Mouse (Mus musculus) left cerebral cortex, adult 11 months (tissue): ENCODE results near the gene Slamf9.

ENCODE experiments used
- DNase-seq: peaks from one replicate; pipeline ENCODE4 v3.0.0; 2022; ENCODE audit warnings: low spot score

Gene Slamf9

GRCm38 (mm10) chr1:172475054-172475741, at the start of gene Slamf9:
Gene Slamf9 (plus strand): TSS chr1:172475358.
- DNase-seq: no peak

- DNase-seq: no peak
These were observed 48.7 kb upstream of the Slamf9 start for GRCm38 (mm10) chr1:172426419-172426818.

GRCm38 (mm10) chr1:172427841-172428240, 47.3 kb upstream of the Slamf9 start:
- no peak for DNase-seq

GRCm38 (mm10) chr1:172428614-172429013, 46.5 kb upstream of the Slamf9 start:
- no peak for DNase-seq

GRCm38 (mm10) chr1:172430731-172431220, 44.4 kb upstream of the Slamf9 start:
- no peak for DNase-seq

- no peak for DNase-seq
These were observed 43.1 kb upstream of the Slamf9 start for GRCm38 (mm10) chr1:172431836-172432586.

- no peak for DNase-seq
These were observed 42.6 kb upstream of the Slamf9 start for GRCm38 (mm10) chr1:172432587-172432955.

- no peak for DNase-seq
These were observed 41.9 kb upstream of the Slamf9 start for GRCm38 (mm10) chr1:172433012-172433850.

GRCm38 (mm10) chr1:172433851-172434165, 41.4 kb upstream of the Slamf9 start:
- DNase-seq: no peak

GRCm38 (mm10) chr1:172436785-172437184, 38.4 kb upstream of the Slamf9 start:
- DNase-seq: no peak

- DNase-seq: no peak
These were observed 36.5 kb upstream of the Slamf9 start for GRCm38 (mm10) chr1:172438621-172439020.

GRCm38 (mm10) chr1:172440521-172440920, 34.6 kb upstream of the Slamf9 start:
- DNase-seq: no peak

- no peak for DNase-seq
These were observed 33.2 kb upstream of the Slamf9 start for GRCm38 (mm10) chr1:172441935-172442445.

- DNase-seq: no peak
These were observed 24.9 kb upstream of the Slamf9 start for GRCm38 (mm10) chr1:172450226-172450625.

- DNase-seq: no peak
These were observed 24.2 kb upstream of the Slamf9 start for GRCm38 (mm10) chr1:172450848-172451470.

- DNase-seq: no peak
These were observed 22.2 kb upstream of the Slamf9 start for GRCm38 (mm10) chr1:172452911-172453310.

GRCm38 (mm10) chr1:172453810-172454209, 21.3 kb upstream of the Slamf9 start:
- DNase-seq: no peak

- no peak for DNase-seq
These were observed 19.7 kb upstream of the Slamf9 start for GRCm38 (mm10) chr1:172455416-172455815.

- DNase-seq: no peak
These were observed 19.0 kb upstream of the Slamf9 start for GRCm38 (mm10) chr1:172456001-172456677.

GRCm38 (mm10) chr1:172457196-172457595, 18.0 kb upstream of the Slamf9 start:
- DNase-seq: no peak

- no peak for DNase-seq
These were observed 17.1 kb upstream of the Slamf9 start for GRCm38 (mm10) chr1:172458041-172458440.
